Mouse (Mus musculus) adrenal gland (tissue): ENCODE measurements around the gene Spag7.

Source experiments
- intact Hi-C: fragments of 180-260 bp; cut with DNase I; formaldehyde crosslinking; loops from one replicate; pipeline ENCODE4 v1.15.1; 2025
- long read RNA-seq, 2 experiments: library from polyadenylated mRNA; unstranded; transcript quantifications; one replicate each; pipeline ENCODE4 v2.0.0; 2020; ENCODE audit warnings: borderline replicate concordance in 1 of 2; ENCODE audit not compliant: insufficient replicate concordance in 1 of 2

The Spag7 gene
- long read RNA-seq, experiment 1, transcript Spag7-201 (7 exons, 1,159 nt): major isoform, 61 of 64 reads
- long read RNA-seq, experiment 1, partial matches to known transcripts: 0 of 64 reads
- long read RNA-seq, experiment 1, other reads (novel, unspliced or antisense): 3 of 64 reads
- long read RNA-seq, experiment 2, transcript Spag7-201 (7 exons, 1,159 nt): major isoform, 55 of 60 reads
- long read RNA-seq, experiment 2, partial matches to known transcripts: 4 of 60 reads
- long read RNA-seq, experiment 2, other reads (novel, unspliced or antisense): 1 of 60 reads

- intact Hi-C loops: loop anchor here (1.0 kb wide), 1 partner anchor 15 kb away; the partner anchor contains the start of gene Pfn1
These were observed at the start of gene Spag7 for GRCm38 (mm10) chr11:70668771-70669505. Gene Spag7, minus strand, starts transcription at chr11:70669416.

GRCm38 (mm10) chr11:70718481-70718880 is 49.3 kb upstream of the Spag7 start:
- intact Hi-C loops: no loop called here

GRCm38 (mm10) chr11:70715832-70716231 is 46.6 kb upstream of the Spag7 start:
- intact Hi-C loops: no loop called here

GRCm38 (mm10) chr11:70713222-70713621 is 44.0 kb upstream of the Spag7 start:
- intact Hi-C loops: no loop called here

GRCm38 (mm10) chr11:70711026-70711425 is 41.8 kb upstream of the Spag7 start:
- intact Hi-C loops: no loop called here

- intact Hi-C loops: no loop called here
These were observed 36.9 kb upstream of the Spag7 start for GRCm38 (mm10) chr11:70706127-70706526.

GRCm38 (mm10) chr11:70702781-70703180 is 33.6 kb upstream of the Spag7 start:
- intact Hi-C loops: no loop called here

- intact Hi-C loops: no loop called here
These were observed 32.9 kb upstream of the Spag7 start for GRCm38 (mm10) chr11:70701984-70702733.

GRCm38 (mm10) chr11:70701221-70701955 is 32.2 kb upstream of the Spag7 start:
- intact Hi-C loops: no loop called here

- intact Hi-C loops: no loop called here
These were observed 31.4 kb upstream of the Spag7 start for GRCm38 (mm10) chr11:70700613-70701012.

- intact Hi-C loops: no loop called here
These were observed 30.7 kb upstream of the Spag7 start, which contains the start of the genes Inca1 and Kif1c for GRCm38 (mm10) chr11:70699722-70700556. Gene Inca1, minus strand, starts transcription at chr11:70700155. Gene Kif1c, plus strand, starts transcription at chr11:70700548.

- intact Hi-C loops: no loop called here
These were observed 29.8 kb upstream of the Spag7 start for GRCm38 (mm10) chr11:70699051-70699450.

- intact Hi-C loops: no loop called here
These were observed 28.2 kb upstream of the Spag7 start for GRCm38 (mm10) chr11:70697376-70697775.

- intact Hi-C loops: loop anchor here (5.0 kb wide), 1 partner anchor 39 kb away; no protein-coding TSS in a partner anchor
These were observed 24.3 kb upstream of the Spag7 start for GRCm38 (mm10) chr11:70693504-70693903.

- intact Hi-C loops: no loop called here
These were observed 20.4 kb upstream of the Spag7 start for GRCm38 (mm10) chr11:70689578-70689977.

GRCm38 (mm10) chr11:70688372-70688771 is 19.2 kb upstream of the Spag7 start:
- intact Hi-C loops: no loop called here

- intact Hi-C loops: no loop called here
These were observed 18.5 kb upstream of the Spag7 start, which contains the start of gene Camta2 for GRCm38 (mm10) chr11:70687601-70688199. Gene Camta2, minus strand, starts transcription at chr11:70688105.

- intact Hi-C loops: no loop called here
These were observed 17.8 kb upstream of the Spag7 start for GRCm38 (mm10) chr11:70686901-70687566.

- intact Hi-C loops: loop anchor here (5.0 kb wide), 1 partner anchor 74 kb away; no protein-coding TSS in a partner anchor
These were observed 14.4 kb upstream of the Spag7 start for GRCm38 (mm10) chr11:70683640-70684039.
